Mouse (Mus musculus): ENCODE results near the gene Nlrp3. TPM values are rescaled to one million over a fixed set of nuclear protein-coding genes. Genes with fewer than 3 reads are reported as not detected.
A peak's percentile ranks its signal among the peaks of the same experiment; 100 is the strongest.

Gene Nlrp3
- polyA plus RNA-seq, 1 experiment from 2014 or later, result 0.06 TPM

- Histone ChIP-seq H3K4me2 (ENCODE audit: low read length) (no peak within 1 kb of the TSS), H3K9me3 (replicated peaks; ENCODE audit: control insufficient read depth, low read length) (no peaks in the 10 kb centered on the region)
These were observed 14.8 kb upstream of the Nlrp3 start, which contains the start of gene Zkscan17 for GRCm38 (mm10) chr11:59526472-59527080. Gene Zkscan17 (minus strand): TSS chr11:59526751.

GRCm38 (mm10) chr11:59530221-59530620 lies 11.1 kb upstream of the Nlrp3 start:
- no peaks in the 10 kb centered on the region for H3K4me1 ChIP-seq (ENCODE audit: control insufficient read depth, insufficient read depth, low read length)
- WGBS, result 95% methylated on average over 5 of the region's 5 CpGs
- H3K4me3 ChIP-seq (ENCODE audit: low read depth, low read length), result no peak overlapping the region
- no peak overlapping the region for H3K4me2 ChIP-seq (ENCODE audit: low read length)
- H3K27me3 ChIP-seq (replicated peaks; ENCODE audit: control insufficient read depth, insufficient read depth, low read length), result no peaks in the 10 kb centered on the region
- no peak overlapping the region for H3K27ac ChIP-seq (ENCODE audit: low read depth, low read length)
- DNase-seq (ENCODE audit: low spot score), result no peak
- no peaks in the 10 kb centered on the region for H3K9me3 ChIP-seq (replicated peaks; ENCODE audit: control insufficient read depth, low read length)
- no peak for ATAC-seq
- no peaks in the 10 kb centered on the region for H3K36me3 ChIP-seq (ENCODE audit: control insufficient read depth, insufficient read depth, low read length)
- no peak overlapping the region for H3K9ac ChIP-seq (ENCODE audit: low read length)

More at GRCm38 (mm10) chr11:59526472-59527080, 14.8 kb upstream of the Nlrp3 start, which contains the start of gene Zkscan17:
- Histone ChIP-seq H3K4me3 (ENCODE audit: low read depth, low read length) (no peak within 1 kb of the TSS), H3K27me3 (replicated peaks; ENCODE audit: control insufficient read depth, insufficient read depth, low read length) (no peaks in the 10 kb centered on the region), H3K9ac (ENCODE audit: low read length) (no peak within 1 kb of the TSS), H3K27ac (ENCODE audit: low read depth, low read length) (no peak within 1 kb of the TSS), H3K4me1 (ENCODE audit: control insufficient read depth, insufficient read depth, low read length) (no peaks in the 10 kb centered on the region), H3K36me3 (ENCODE audit: control insufficient read depth, insufficient read depth, low read length) (no peaks in the 10 kb centered on the region)
- WGBS, result 58% methylated on average over 8 of the region's 8 CpGs
- ATAC-seq (no peak), DNase-seq (ENCODE audit: low spot score) (peak; percentile 21)

GRCm38 (mm10) chr11:59530870-59531535 lies 10.4 kb upstream of the Nlrp3 start:
- Histone ChIP-seq H3K4me1 (ENCODE audit: control insufficient read depth, insufficient read depth, low read length) (no peaks in the 10 kb centered on the region), H3K27me3 (replicated peaks; ENCODE audit: control insufficient read depth, insufficient read depth, low read length) (no peaks in the 10 kb centered on the region), H3K4me3 (ENCODE audit: low read depth, low read length) (no peak overlapping the region), H3K9me3 (replicated peaks; ENCODE audit: control insufficient read depth, low read length) (no peaks in the 10 kb centered on the region), H3K9ac (ENCODE audit: low read length) (no peak overlapping the region), H3K27ac (ENCODE audit: low read depth, low read length) (0 out of 2 replicates have a peak overlapping the region, but pooled peaks have one; percentile 36), H3K4me2 (ENCODE audit: low read length) (no peak overlapping the region), H3K36me3 (ENCODE audit: control insufficient read depth, insufficient read depth, low read length) (no peaks in the 10 kb centered on the region)
- WGBS, result 63% methylated on average over 6 of the region's 6 CpGs
- peak; percentile 17 for DNase-seq (ENCODE audit: low spot score)
- peak; percentile 48; the same call in 1 of the 2 replicates for ATAC-seq

- Histone ChIP-seq H3K4me1 (ENCODE audit: control insufficient read depth, insufficient read depth, low read length) (no peaks in the 10 kb centered on the region), H3K4me3 (ENCODE audit: low read depth, low read length) (no peak overlapping the region), H3K36me3 (ENCODE audit: control insufficient read depth, insufficient read depth, low read length) (no peaks in the 10 kb centered on the region), H3K27ac (ENCODE audit: low read depth, low read length) (0 out of 2 replicates have a peak overlapping the region, but pooled peaks have one; percentile 36), H3K27me3 (replicated peaks; ENCODE audit: control insufficient read depth, insufficient read depth, low read length) (no peaks in the 10 kb centered on the region), H3K9me3 (replicated peaks; ENCODE audit: control insufficient read depth, low read length) (no peaks in the 10 kb centered on the region), H3K9ac (ENCODE audit: low read length) (no peak overlapping the region), H3K4me2 (ENCODE audit: low read length) (no peak overlapping the region)
- DNase-seq (ENCODE audit: low spot score) (no peak), ATAC-seq (no peak)
- 87% methylated on average over 5 of the region's 5 CpGs for WGBS
These were observed 9.8 kb upstream of the Nlrp3 start for GRCm38 (mm10) chr11:59531562-59531961.

- H3K9me3 ChIP-seq (replicated peaks; ENCODE audit: control insufficient read depth, low read length), result no peaks in the 10 kb centered on the region
- ATAC-seq (no peak), DNase-seq (ENCODE audit: low spot score) (peak; percentile 24)
- no peak overlapping the region for H3K27ac ChIP-seq (ENCODE audit: low read depth, low read length)
- no peak overlapping the region for H3K4me3 ChIP-seq (ENCODE audit: low read depth, low read length)
- H3K27me3 ChIP-seq (replicated peaks; ENCODE audit: control insufficient read depth, insufficient read depth, low read length), result no peaks in the 10 kb centered on the region
- H3K9ac ChIP-seq (ENCODE audit: low read length), result no peak overlapping the region
- 74% methylated on average over 16 of the region's 16 CpGs for WGBS
- H3K4me2 ChIP-seq (ENCODE audit: low read length), result no peak overlapping the region
- no peaks in the 10 kb centered on the region for H3K36me3 ChIP-seq (ENCODE audit: control insufficient read depth, insufficient read depth, low read length)
- 0 out of 2 replicates have a peak, but pooled peaks cover 3% of the 10 kb centered on the region for H3K4me1 ChIP-seq (ENCODE audit: control insufficient read depth, insufficient read depth, low read length)
These were observed 3.9 kb upstream of the Nlrp3 start for GRCm38 (mm10) chr11:59537218-59538130.

- Histone ChIP-seq H3K4me2 (ENCODE audit: low read length) (no peak overlapping the region), H3K9ac (ENCODE audit: low read length) (no peak overlapping the region), H3K4me1 (ENCODE audit: control insufficient read depth, insufficient read depth, low read length) (0 out of 2 replicates have a peak, but pooled peaks cover 3% of the 10 kb centered on the region), H3K27ac (ENCODE audit: low read depth, low read length) (no peak overlapping the region), H3K27me3 (replicated peaks; ENCODE audit: control insufficient read depth, insufficient read depth, low read length) (no peaks in the 10 kb centered on the region), H3K4me3 (ENCODE audit: low read depth, low read length) (no peak overlapping the region), H3K9me3 (replicated peaks; ENCODE audit: control insufficient read depth, low read length) (no peaks in the 10 kb centered on the region), H3K36me3 (ENCODE audit: control insufficient read depth, insufficient read depth, low read length) (no peaks in the 10 kb centered on the region)
- ATAC-seq (no peak), DNase-seq (ENCODE audit: low spot score) (no peak)
- WGBS, result 43% methylated on average over 11 of the region's 11 CpGs
These were observed 3.0 kb upstream of the Nlrp3 start for GRCm38 (mm10) chr11:59538387-59538786.

- DNase-seq (ENCODE audit: low spot score), result no peak
- no peaks in the 10 kb centered on the region for H3K9me3 ChIP-seq (replicated peaks; ENCODE audit: control insufficient read depth, low read length)
- H3K27me3 ChIP-seq (replicated peaks; ENCODE audit: control insufficient read depth, insufficient read depth, low read length), result no peaks in the 10 kb centered on the region
- H3K4me3 ChIP-seq (ENCODE audit: low read depth, low read length), result no peak overlapping the region
- H3K4me2 ChIP-seq (ENCODE audit: low read length), result no peak overlapping the region
- no peak overlapping the region for H3K27ac ChIP-seq (ENCODE audit: low read depth, low read length)
- H3K36me3 ChIP-seq (ENCODE audit: control insufficient read depth, insufficient read depth, low read length), result no peaks in the 10 kb centered on the region
- WGBS, result 79% methylated on average over 3 of the region's 3 CpGs
- 0 out of 2 replicates have a peak, but pooled peaks cover 3% of the 10 kb centered on the region for H3K4me1 ChIP-seq (ENCODE audit: control insufficient read depth, insufficient read depth, low read length)
- ATAC-seq, result no peak
- H3K9ac ChIP-seq (ENCODE audit: low read length), result no peak overlapping the region
These were observed 1.2 kb upstream of the Nlrp3 start for GRCm38 (mm10) chr11:59540123-59540522.

GRCm38 (mm10) chr11:59542442-59542841 lies 1.1 kb downstream of the Nlrp3 start:
- Histone ChIP-seq H3K4me3 (ENCODE audit: low read depth, low read length) (no peak overlapping the region), H3K27me3 (replicated peaks; ENCODE audit: control insufficient read depth, insufficient read depth, low read length) (no peaks in the 10 kb centered on the region), H3K4me2 (ENCODE audit: low read length) (no peak overlapping the region), H3K9me3 (replicated peaks; ENCODE audit: control insufficient read depth, low read length) (no peaks in the 10 kb centered on the region), H3K9ac (ENCODE audit: low read length) (no peak overlapping the region), H3K36me3 (ENCODE audit: control insufficient read depth, insufficient read depth, low read length) (no peaks in the 10 kb centered on the region), H3K4me1 (ENCODE audit: control insufficient read depth, insufficient read depth, low read length) (0 out of 2 replicates have a peak, but pooled peaks cover 3% of the 10 kb centered on the region), H3K27ac (ENCODE audit: low read depth, low read length) (no peak overlapping the region)
- no peak for ATAC-seq
- 81% methylated on average over 6 of the region's 6 CpGs for WGBS
- DNase-seq (ENCODE audit: low spot score), result no peak
